Mouse (Mus musculus) CH12.LX (cell line): ENCODE measurements around the gene B4galnt3. TPM values are rescaled to one million over a fixed set of nuclear protein-coding genes. Genes with fewer than 3 reads are reported as not detected.

ENCODE experiments used
- DNase-seq: peaks from one replicate; pipeline ENCODE4 v3.0.0-alpha.2; 2013; ENCODE audit errors: extremely low read depth
- H3K27ac ChIP-seq: 2 replicates; pipeline ENCODE4 v1.5.1; 2012; ENCODE audit warnings: low read depth, mild to moderate bottlenecking, control low read depth, moderate library complexity; ENCODE audit not compliant: insufficient read depth
- H3K27me3 ChIP-seq: replicated peaks from 2 replicates; pipeline ENCODE3; 2012; ENCODE audit warnings: inconsistent platforms
- H3K36me3 ChIP-seq, 2 experiments: replicated peaks in 1 of 2; 2 replicates each; pipeline versions ENCODE3 to v1.6.1; 2012; ENCODE audit warnings: inconsistent platforms in 1 of 2, low read length in 1 of 2, mild to moderate bottlenecking in 1 of 2, mixed read lengths in 1 of 2, moderate library complexity in 1 of 2; ENCODE audit not compliant: control insufficient read depth in 1 of 2, insufficient read depth in 1 of 2
- H3K4me1 ChIP-seq, 2 experiments: 2 replicates each; pipeline ENCODE4 v1.6.1; 2012; ENCODE audit warnings: inconsistent platforms in 1 of 2, moderate library complexity in 1 of 2; ENCODE audit not compliant: insufficient read depth in 2 of 2, control insufficient read depth in 1 of 2
- H3K4me2 ChIP-seq: 2 replicates; pipeline ENCODE4 v1.6.1; 2012; ENCODE audit warnings: low read depth, mild to moderate bottlenecking, control low read depth; ENCODE audit not compliant: poor library complexity, insufficient read depth, severe bottlenecking
- H3K4me3 ChIP-seq, 3 experiments: fragments of 150-350 bp in 1 of 3; sonication (generic) in 1 of 3; replicated peaks in 1 of 3; 2 replicates each; pipeline versions ENCODE3 to v1.5.1; 2011 to 2012; ENCODE audit warnings: low read depth in 2 of 3, low read length in 2 of 3, mild to moderate bottlenecking in 2 of 3, moderate library complexity in 2 of 3, control low read depth in 1 of 3, improper control_type of control experiment in 1 of 3, inconsistent platforms in 1 of 3, mixed read lengths in 1 of 3; ENCODE audit not compliant: poor library complexity in 1 of 3
- H3K79me2 ChIP-seq: replicated peaks from 2 replicates; pipeline ENCODE4 v1.6.1; 2012; ENCODE audit warnings: mild to moderate bottlenecking, moderate library complexity; ENCODE audit not compliant: control insufficient read depth, poor library complexity, insufficient read depth, severe bottlenecking; ENCODE audit errors: extremely low read depth
- H3K9ac ChIP-seq: 2 replicates; pipeline ENCODE4 v1.6.1; 2012; ENCODE audit warnings: low read depth, mild to moderate bottlenecking, control low read depth, moderate library complexity; ENCODE audit not compliant: insufficient read depth
- H3K9me3 ChIP-seq: replicated peaks from 2 replicates; pipeline ENCODE3; 2012; ENCODE audit warnings: low read length, inconsistent platforms, mixed read lengths
- BHLHE40 ChIP-seq: IDR thresholded peaks from 2 replicates; pipeline ENCODE4 v1.6.1; 2011; ENCODE audit warnings: mild to moderate bottlenecking, low read depth, low read length, improper control_type of control experiment
- CHD1 ChIP-seq: IDR thresholded peaks from 2 replicates; pipeline ENCODE4 v1.6.1; 2012; ENCODE audit warnings: low read depth, low read length, improper control_type of control experiment, inconsistent platforms
- CTCF ChIP-seq, 2 experiments: IDR thresholded peaks in 1 of 2; conservative IDR thresholded peaks in 1 of 2; 2 replicates each; pipeline ENCODE4 v1.5.1; 2011 to 2012; ENCODE audit warnings: low read depth in 2 of 2, low read length in 2 of 2, improper control_type of control experiment in 1 of 2, inconsistent platforms in 1 of 2, mild to moderate bottlenecking in 1 of 2, moderate library complexity in 1 of 2
- ELF1 ChIP-seq: IDR thresholded peaks from 2 replicates; pipeline ENCODE4 v1.6.1; 2014; ENCODE audit warnings: low read depth, mild to moderate bottlenecking, inconsistent platforms, low read length, improper control_type of control experiment
- GABPA ChIP-seq: IDR thresholded peaks from 2 replicates; pipeline ENCODE4 v1.6.1; 2012; ENCODE audit warnings: low read depth, low read length, improper control_type of control experiment, inconsistent platforms; ENCODE audit not compliant: insufficient replicate concordance
- HCFC1 ChIP-seq: IDR thresholded peaks from 2 replicates; pipeline ENCODE4 v1.6.1; 2012; ENCODE audit warnings: low read depth, mild to moderate bottlenecking, inconsistent platforms, low read length, improper control_type of control experiment
- IRF4 ChIP-seq: IDR thresholded peaks from 2 replicates; pipeline ENCODE4 v1.6.1; 2014; ENCODE audit warnings: low read depth, mild to moderate bottlenecking, inconsistent platforms, low read length, improper control_type of control experiment
- JUN ChIP-seq: IDR thresholded peaks from 2 replicates; pipeline ENCODE4 v1.6.1; 2011; ENCODE audit warnings: low read depth, mild to moderate bottlenecking, low read length, improper control_type of control experiment, moderate library complexity; ENCODE audit not compliant: insufficient read depth
- MAFK ChIP-seq: IDR thresholded peaks from 2 replicates; pipeline ENCODE4 v1.6.1; 2011; ENCODE audit warnings: low read length, improper control_type of control experiment; ENCODE audit not compliant: insufficient replicate concordance
- MEF2A ChIP-seq: IDR thresholded peaks from 2 replicates; pipeline ENCODE4 v1.6.1; 2014; ENCODE audit warnings: low read depth, mild to moderate bottlenecking, inconsistent platforms, low read length, improper control_type of control experiment, borderline replicate concordance
- MXI1 ChIP-seq: IDR thresholded peaks from 2 replicates; pipeline ENCODE4 v1.6.1; 2011; ENCODE audit warnings: mild to moderate bottlenecking, low read depth, low read length, improper control_type of control experiment
- RAD21 ChIP-seq: IDR thresholded peaks from 2 replicates; pipeline ENCODE4 v1.6.1; 2011; ENCODE audit warnings: low read depth, mild to moderate bottlenecking, low read length, improper control_type of control experiment, moderate library complexity
- RCOR1 ChIP-seq: conservative IDR thresholded peaks from 2 replicates; pipeline ENCODE4 v1.6.1; 2012; ENCODE audit warnings: low read depth, mild to moderate bottlenecking, inconsistent platforms, low read length, improper control_type of control experiment
- SIN3A ChIP-seq: IDR thresholded peaks from 2 replicates; pipeline ENCODE4 v1.6.1; 2012; ENCODE audit warnings: low read length, improper control_type of control experiment, inconsistent platforms
- SMC3 ChIP-seq: IDR thresholded peaks from 2 replicates; pipeline ENCODE4 v1.6.1; 2011; ENCODE audit warnings: low read depth, low read length, improper control_type of control experiment
- UBTF ChIP-seq: IDR thresholded peaks from 2 replicates; pipeline ENCODE4 v1.6.1; 2012; ENCODE audit warnings: low read depth, mild to moderate bottlenecking, inconsistent platforms, low read length, improper control_type of control experiment, moderate library complexity
- ZC3H11A ChIP-seq: IDR thresholded peaks from 2 replicates; pipeline ENCODE4 v1.6.1; 2012; ENCODE audit warnings: low read depth, mild to moderate bottlenecking, inconsistent platforms, low read length, improper control_type of control experiment
- ZKSCAN1 ChIP-seq: IDR thresholded peaks from 2 replicates; pipeline ENCODE4 v1.6.1; 2012; ENCODE audit warnings: low read depth, inconsistent platforms, low read length, improper control_type of control experiment, borderline replicate concordance
- ZMIZ1 ChIP-seq: IDR thresholded peaks from 2 replicates; pipeline ENCODE4 v1.6.1; 2012; ENCODE audit warnings: low read depth, mild to moderate bottlenecking, inconsistent platforms, low read length, improper control_type of control experiment
- ZNF384 ChIP-seq: IDR thresholded peaks from 2 replicates; pipeline ENCODE4 v1.6.1; 2012; ENCODE audit warnings: low read depth, low read length, improper control_type of control experiment, inconsistent platforms
- dilution Hi-C: fragments of 300-500 bp; cut with MboI; formaldehyde crosslinking; loops from 2 replicates; pipeline ENCODE4 v1.14.3; 2020; ENCODE audit warnings: low sequenced_read_pairs; ENCODE audit not compliant: extremely low pct_unique_long_range_greater_than_20kb, extremely low pct_ligation_motif_present
- in situ Hi-C: fragments of 300-500 bp; cut with MboI; formaldehyde crosslinking; loops from 3 replicates; pipeline ENCODE4 v1.14.3; 2019; ENCODE audit warnings: low sequenced_read_pairs, low pct_ligation_motif_present, low pct_unique_long_range_greater_than_20kb, mixed read lengths
- polyA plus RNA-seq: library from polyadenylated mRNA; unstranded; fragments of >175 nt; gene quantifications from 2 replicates; pipeline ENCODE4 v1.2.1, GENCODE M21; 2012; ENCODE audit warnings: low read depth; ENCODE audit not compliant: insufficient read length
- total RNA-seq, 2 experiments: library from RNA; depleted of rRNA; stranded (reverse); fragments of 300-350 nt in 1 of 2; fragments of >200 nt in 1 of 2; gene quantifications; 2 replicates each; pipeline ENCODE4 v1.2.3; 2012 to 2014

B4galnt3 gene
- total and polyA plus RNA-seq, 3 experiments, result 0.21 to 0.47 (median 0.44) TPM

GRCm38 (mm10) chr6:120319129-120319528 is 24.8 kb upstream of the B4galnt3 start:
- no peak overlapping the region for H3K4me3 ChIP-seq
- dilution Hi-C loops, result no loop called here
- H3K79me2 ChIP-seq, result no peaks in the 10 kb centered on the region
- H3K9ac ChIP-seq, result no peak overlapping the region
- in situ Hi-C loops, result loop anchor here (25.0 kb wide), 2 partner anchors 532 to 832 kb away; partner anchors contain the start of gene Fbxl14
- no peak overlapping the region for H3K27ac ChIP-seq
- DNase-seq, result no peak
- H3K4me1 ChIP-seq, result peaks cover 0 to 5% of the 10 kb centered on the region in 2 experiments; a peak in 1 of 4 replicates
- no peaks in the 10 kb centered on the region for H3K27me3 ChIP-seq
- H3K4me2 ChIP-seq, result no peak overlapping the region
- TF ChIP-seq ZKSCAN1, result no peak
- TF ChIP-seq BHLHE40, result no peak
- no peak for TF ChIP-seq SIN3A
- TF ChIP-seq JUN, result no peak
- no peak for TF ChIP-seq RCOR1
- no peak for TF ChIP-seq MAFK
- no peak for TF ChIP-seq ZC3H11A
- TF ChIP-seq HCFC1, result no peak
- no peak for TF ChIP-seq CTCF (conservative IDR thresholded peaks at IDR 0.05 in 1 of 2, IDR thresholded peaks at IDR 0.05 in 1 of 2; ENCODE audit: low read depth in 2 of 2, low read length in 2 of 2)
- no peak for TF ChIP-seq CHD1
- TF ChIP-seq RAD21, result no peak
- TF ChIP-seq ZMIZ1, result no peak
- no peak for TF ChIP-seq MXI1
- no peak for TF ChIP-seq MEF2A
- no peak for TF ChIP-seq ELF1
- no peak for TF ChIP-seq SMC3
- TF ChIP-seq ZNF384, result no peak
- no peak for TF ChIP-seq GABPA
- TF ChIP-seq UBTF, result no peak
- H3K36me3 ChIP-seq, result peaks cover 2 to 13% of the 10 kb centered on the region in 2 experiments
- H3K9me3 ChIP-seq, result no peaks in the 10 kb centered on the region

GRCm38 (mm10) chr6:120318303-120318940 is 24.1 kb upstream of the B4galnt3 start:
- no peak overlapping the region for H3K4me3 ChIP-seq
- DNase-seq, result no peak
- TF ChIP-seq RAD21 (no peak), IRF4 (no peak)
- no peaks in the 10 kb centered on the region for H3K9me3 ChIP-seq
- H3K9ac ChIP-seq, result no peak overlapping the region
- peaks cover 0 to 5% of the 10 kb centered on the region in 2 experiments; a peak in 1 of 4 replicates for H3K4me1 ChIP-seq
- no peaks in the 10 kb centered on the region for H3K27me3 ChIP-seq
- no peaks in the 10 kb centered on the region for H3K79me2 ChIP-seq
- dilution Hi-C loops, result no loop called here
- no peak overlapping the region for H3K4me2 ChIP-seq
- in situ Hi-C loops, result loop anchor here (25.0 kb wide), 2 partner anchors 531 to 831 kb away; partner anchors contain the start of gene Fbxl14
- H3K36me3 ChIP-seq, result peaks cover 0 to 7% of the 10 kb centered on the region in 2 experiments
- H3K27ac ChIP-seq, result no peak overlapping the region
